Mouse (Mus musculus) CH12.LX (cell line): ENCODE results near the gene Creg2. TPM values are rescaled to one million over a fixed set of nuclear protein-coding genes. Genes with fewer than 3 reads are reported as not detected.

Experiments used
- DNase-seq: peaks from one replicate; pipeline ENCODE4 v3.0.0-alpha.2; 2013; ENCODE audit errors: extremely low read depth
- H3K27ac ChIP-seq: 2 replicates; pipeline ENCODE4 v1.5.1; 2012; ENCODE audit warnings: low read depth, mild to moderate bottlenecking, control low read depth, moderate library complexity; ENCODE audit not compliant: insufficient read depth
- H3K27me3 ChIP-seq: replicated peaks from 2 replicates; pipeline ENCODE3; 2012; ENCODE audit warnings: inconsistent platforms
- H3K36me3 ChIP-seq, 2 experiments: replicated peaks in 1 of 2; 2 replicates each; pipeline versions ENCODE3 to v1.6.1; 2012; ENCODE audit warnings: inconsistent platforms in 1 of 2, low read length in 1 of 2, mild to moderate bottlenecking in 1 of 2, mixed read lengths in 1 of 2, moderate library complexity in 1 of 2; ENCODE audit not compliant: control insufficient read depth in 1 of 2, insufficient read depth in 1 of 2
- H3K4me1 ChIP-seq, 2 experiments: 2 replicates each; pipeline ENCODE4 v1.6.1; 2012; ENCODE audit warnings: inconsistent platforms in 1 of 2, moderate library complexity in 1 of 2; ENCODE audit not compliant: insufficient read depth in 2 of 2, control insufficient read depth in 1 of 2
- H3K4me2 ChIP-seq: 2 replicates; pipeline ENCODE4 v1.6.1; 2012; ENCODE audit warnings: low read depth, mild to moderate bottlenecking, control low read depth; ENCODE audit not compliant: poor library complexity, insufficient read depth, severe bottlenecking
- H3K4me3 ChIP-seq, 3 experiments: fragments of 150-350 bp in 1 of 3; sonication (generic) in 1 of 3; replicated peaks in 1 of 3; 2 replicates each; pipeline versions ENCODE3 to v1.5.1; 2011 to 2012; ENCODE audit warnings: low read depth in 2 of 3, low read length in 2 of 3, mild to moderate bottlenecking in 2 of 3, moderate library complexity in 2 of 3, control low read depth in 1 of 3, improper control_type of control experiment in 1 of 3, inconsistent platforms in 1 of 3, mixed read lengths in 1 of 3; ENCODE audit not compliant: poor library complexity in 1 of 3
- H3K79me2 ChIP-seq: replicated peaks from 2 replicates; pipeline ENCODE4 v1.6.1; 2012; ENCODE audit warnings: mild to moderate bottlenecking, moderate library complexity; ENCODE audit not compliant: control insufficient read depth, poor library complexity, insufficient read depth, severe bottlenecking; ENCODE audit errors: extremely low read depth
- H3K9ac ChIP-seq: 2 replicates; pipeline ENCODE4 v1.6.1; 2012; ENCODE audit warnings: low read depth, mild to moderate bottlenecking, control low read depth, moderate library complexity; ENCODE audit not compliant: insufficient read depth
- H3K9me3 ChIP-seq: replicated peaks from 2 replicates; pipeline ENCODE3; 2012; ENCODE audit warnings: low read length, inconsistent platforms, mixed read lengths
- CHD1 ChIP-seq: IDR thresholded peaks from 2 replicates; pipeline ENCODE4 v1.6.1; 2012; ENCODE audit warnings: low read depth, low read length, improper control_type of control experiment, inconsistent platforms
- CHD2 ChIP-seq: IDR thresholded peaks from 2 replicates; pipeline ENCODE4 v1.6.1; 2011; ENCODE audit warnings: low read length, improper control_type of control experiment
- CTCF ChIP-seq, 2 experiments: IDR thresholded peaks in 1 of 2; conservative IDR thresholded peaks in 1 of 2; 2 replicates each; pipeline ENCODE4 v1.5.1; 2011 to 2012; ENCODE audit warnings: low read depth in 2 of 2, low read length in 2 of 2, improper control_type of control experiment in 1 of 2, inconsistent platforms in 1 of 2, mild to moderate bottlenecking in 1 of 2, moderate library complexity in 1 of 2
- EP300 ChIP-seq: IDR thresholded peaks from 2 replicates; pipeline ENCODE4 v1.6.1; 2011; ENCODE audit warnings: low read length, improper control_type of control experiment
- HCFC1 ChIP-seq: IDR thresholded peaks from 2 replicates; pipeline ENCODE4 v1.6.1; 2012; ENCODE audit warnings: low read depth, mild to moderate bottlenecking, inconsistent platforms, low read length, improper control_type of control experiment
- IRF4 ChIP-seq: IDR thresholded peaks from 2 replicates; pipeline ENCODE4 v1.6.1; 2014; ENCODE audit warnings: low read depth, mild to moderate bottlenecking, inconsistent platforms, low read length, improper control_type of control experiment
- JUND ChIP-seq: conservative IDR thresholded peaks from 2 replicates; pipeline ENCODE4 v1.6.1; 2011; ENCODE audit warnings: low read depth, low read length, improper control_type of control experiment
- KAT2A ChIP-seq: IDR thresholded peaks from 2 replicates; pipeline ENCODE4 v1.6.1; 2012; ENCODE audit warnings: low read length, improper control_type of control experiment, inconsistent platforms; ENCODE audit not compliant: insufficient replicate concordance
- MAFK ChIP-seq: IDR thresholded peaks from 2 replicates; pipeline ENCODE4 v1.6.1; 2011; ENCODE audit warnings: low read length, improper control_type of control experiment; ENCODE audit not compliant: insufficient replicate concordance
- MEF2A ChIP-seq: IDR thresholded peaks from 2 replicates; pipeline ENCODE4 v1.6.1; 2014; ENCODE audit warnings: low read depth, mild to moderate bottlenecking, inconsistent platforms, low read length, improper control_type of control experiment, borderline replicate concordance
- MXI1 ChIP-seq: IDR thresholded peaks from 2 replicates; pipeline ENCODE4 v1.6.1; 2011; ENCODE audit warnings: mild to moderate bottlenecking, low read depth, low read length, improper control_type of control experiment
- MYC ChIP-seq: IDR thresholded peaks from 2 replicates; pipeline ENCODE4 v1.6.1; 2011; ENCODE audit warnings: low read depth, mild to moderate bottlenecking, improper control_type of control experiment, low read length
- NELFE ChIP-seq: IDR thresholded peaks from 2 replicates; pipeline ENCODE4 v1.6.1; 2011; ENCODE audit warnings: low read depth, low read length, improper control_type of control experiment
- POLR2A ChIP-seq: IDR thresholded peaks from 2 replicates; pipeline ENCODE4 v1.6.1; 2011; ENCODE audit warnings: low read depth, mild to moderate bottlenecking, improper control_type of control experiment, low read length
- RAD21 ChIP-seq: IDR thresholded peaks from 2 replicates; pipeline ENCODE4 v1.6.1; 2011; ENCODE audit warnings: low read depth, mild to moderate bottlenecking, low read length, improper control_type of control experiment, moderate library complexity
- TCF12 ChIP-seq: IDR thresholded peaks from 2 replicates; pipeline ENCODE4 v1.6.1; 2014; ENCODE audit warnings: low read depth, mild to moderate bottlenecking, inconsistent platforms, low read length, improper control_type of control experiment
- UBTF ChIP-seq: IDR thresholded peaks from 2 replicates; pipeline ENCODE4 v1.6.1; 2012; ENCODE audit warnings: low read depth, mild to moderate bottlenecking, inconsistent platforms, low read length, improper control_type of control experiment, moderate library complexity
- USF1 ChIP-seq: IDR thresholded peaks from 2 replicates; pipeline ENCODE4 v1.6.1; 2014; ENCODE audit warnings: low read depth, mild to moderate bottlenecking, inconsistent platforms, low read length, improper control_type of control experiment
- USF2 ChIP-seq: conservative IDR thresholded peaks from 2 replicates; pipeline ENCODE4 v1.6.1; 2011; ENCODE audit warnings: low read depth, low read length, improper control_type of control experiment
- ZMIZ1 ChIP-seq: IDR thresholded peaks from 2 replicates; pipeline ENCODE4 v1.6.1; 2012; ENCODE audit warnings: low read depth, mild to moderate bottlenecking, inconsistent platforms, low read length, improper control_type of control experiment
- ZNF384 ChIP-seq: IDR thresholded peaks from 2 replicates; pipeline ENCODE4 v1.6.1; 2012; ENCODE audit warnings: low read depth, low read length, improper control_type of control experiment, inconsistent platforms
- dilution Hi-C: fragments of 300-500 bp; cut with MboI; formaldehyde crosslinking; loops from 2 replicates; pipeline ENCODE4 v1.14.3; 2020; ENCODE audit warnings: low sequenced_read_pairs; ENCODE audit not compliant: extremely low pct_unique_long_range_greater_than_20kb, extremely low pct_ligation_motif_present
- in situ Hi-C: fragments of 300-500 bp; cut with MboI; formaldehyde crosslinking; loops from 3 replicates; pipeline ENCODE4 v1.14.3; 2019; ENCODE audit warnings: low sequenced_read_pairs, low pct_ligation_motif_present, low pct_unique_long_range_greater_than_20kb, mixed read lengths
- polyA plus RNA-seq: library from polyadenylated mRNA; unstranded; fragments of >175 nt; gene quantifications from 2 replicates; pipeline ENCODE4 v1.2.1, GENCODE M21; 2012; ENCODE audit warnings: low read depth; ENCODE audit not compliant: insufficient read length
- total RNA-seq, 2 experiments: library from RNA; depleted of rRNA; stranded (reverse); fragments of 300-350 nt in 1 of 2; fragments of >200 nt in 1 of 2; gene quantifications; 2 replicates each; pipeline ENCODE4 v1.2.3; 2012 to 2014

Creg2 gene
- total RNA-seq (2012; rRNA removed) = not detected in 2 replicates
- not detected in 2 replicates for total RNA-seq (2014; rRNA removed)
- not detected in 2 replicates for polyA plus RNA-seq

DNA sequence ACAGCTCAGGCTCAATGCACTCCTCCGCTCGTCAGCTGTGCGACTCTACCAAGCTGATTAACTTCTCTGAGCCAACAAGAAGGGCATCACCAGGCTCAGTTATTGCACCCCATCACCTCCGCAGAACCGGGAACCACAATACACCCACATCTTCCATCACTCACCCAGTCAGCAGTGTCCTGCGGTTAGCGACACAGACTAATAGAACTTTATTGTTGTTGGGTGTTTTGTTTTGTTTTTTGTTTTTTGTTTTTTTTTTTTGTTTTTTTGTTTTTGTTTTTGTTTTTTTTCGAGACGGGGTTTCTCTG, at the start of gene Creg2:
Creg2 (minus strand) TSS at position 234 of the 308 bp plus-strand sequence.
- H3K9ac ChIP-seq = no peak within 1 kb of the TSS
- H3K4me3 ChIP-seq = no peak within 1 kb of the TSS
- H3K4me1 ChIP-seq = peaks cover 5 to 37% of the 10 kb centered on the region in 2 experiments
- in situ Hi-C loops = no loop called here
- H3K36me3 ChIP-seq = no peaks in the 10 kb centered on the region
- H3K27me3 ChIP-seq = no peaks in the 10 kb centered on the region
- DNase-seq = no peak
- H3K9me3 ChIP-seq = peaks cover 12% of the 10 kb centered on the region
- dilution Hi-C loops = no loop called here
- no peak for TF ChIP-seq MAFK
- TF ChIP-seq USF2 = no peak
- TF ChIP-seq TCF12 = no peak
- no peak for TF ChIP-seq RAD21
- no peak for TF ChIP-seq KAT2A
- no peak for TF ChIP-seq JUND
- no peak within 1 kb of the TSS for H3K4me2 ChIP-seq
- H3K79me2 ChIP-seq = no peaks in the 10 kb centered on the region
- no peak within 1 kb of the TSS for H3K27ac ChIP-seq

GRCm38 (mm10) chr1:39700599-39701273, 49.5 kb upstream of the Creg2 start:
- Histone ChIP-seq H3K27me3 (no peaks in the 10 kb centered on the region), H3K79me2 (no peaks in the 10 kb centered on the region), H3K4me1 (no peaks in the 10 kb centered on the region; a peak in 1 of 4 replicates), H3K4me2 (no peak overlapping the region), H3K9me3 (no peaks in the 10 kb centered on the region), H3K36me3 (no peaks in the 10 kb centered on the region), H3K4me3 (no peak overlapping the region), H3K27ac (no peak overlapping the region), H3K9ac (no peak overlapping the region)
- no peak for DNase-seq
- in situ Hi-C loops = no loop called here
- TF ChIP-seq CTCF (conservative IDR thresholded peaks at IDR 0.05 in 1 of 2, IDR thresholded peaks at IDR 0.05 in 1 of 2; ENCODE audit: low read depth in 2 of 2, low read length in 2 of 2) (no peak), EP300 (no peak), POLR2A (no peak), TCF12 (no peak), CHD2 (no peak), USF1 (no peak), IRF4 (no peak), ZMIZ1 (no peak), RAD21 (no peak), MEF2A (no peak), NELFE (no peak), MYC (no peak), UBTF (no peak), CHD1 (no peak), MXI1 (no peak), ZNF384 (no peak), HCFC1 (no peak)
- dilution Hi-C loops = no loop called here
